Mouse (Mus musculus): ENCODE measurements around the gene Atp6v1g1.

Gene Atp6v1g1

GRCm38 (mm10) chr4:63580078-63580477 lies 35.5 kb downstream of the Atp6v1g1 start:
- DNase-seq (ENCODE audit: low spot score): no peak

GRCm38 (mm10) chr4:63582580-63582979 lies 38.0 kb downstream of the Atp6v1g1 start:
- DNase-seq (ENCODE audit: low spot score): no peak

- no peak for DNase-seq (ENCODE audit: low spot score)
Measured at GRCm38 (mm10) chr4:63585216-63585615, 40.6 kb downstream of the Atp6v1g1 start.

- DNase-seq (ENCODE audit: low spot score): no peak
Measured at GRCm38 (mm10) chr4:63586240-63586639, 41.7 kb downstream of the Atp6v1g1 start.

GRCm38 (mm10) chr4:63589987-63590386 lies 45.4 kb downstream of the Atp6v1g1 start:
- no peak for DNase-seq (ENCODE audit: low spot score)

GRCm38 (mm10) chr4:63590538-63590937 lies 46.0 kb downstream of the Atp6v1g1 start:
- DNase-seq (ENCODE audit: low spot score): no peak

GRCm38 (mm10) chr4:63594459-63595110 lies 50.0 kb downstream of the Atp6v1g1 start:
- no peak for DNase-seq (ENCODE audit: low spot score)

GRCm38 (mm10) chr4:63595259-63595658 lies 50.7 kb downstream of the Atp6v1g1 start:
- DNase-seq (ENCODE audit: low spot score): no peak

GRCm38 (mm10) chr4:63596010-63596409 lies 51.4 kb downstream of the Atp6v1g1 start:
- DNase-seq (ENCODE audit: low spot score): no peak

Measured in left cerebral cortex, adult 11 months (tissue).